In the genomic region with DNA sequence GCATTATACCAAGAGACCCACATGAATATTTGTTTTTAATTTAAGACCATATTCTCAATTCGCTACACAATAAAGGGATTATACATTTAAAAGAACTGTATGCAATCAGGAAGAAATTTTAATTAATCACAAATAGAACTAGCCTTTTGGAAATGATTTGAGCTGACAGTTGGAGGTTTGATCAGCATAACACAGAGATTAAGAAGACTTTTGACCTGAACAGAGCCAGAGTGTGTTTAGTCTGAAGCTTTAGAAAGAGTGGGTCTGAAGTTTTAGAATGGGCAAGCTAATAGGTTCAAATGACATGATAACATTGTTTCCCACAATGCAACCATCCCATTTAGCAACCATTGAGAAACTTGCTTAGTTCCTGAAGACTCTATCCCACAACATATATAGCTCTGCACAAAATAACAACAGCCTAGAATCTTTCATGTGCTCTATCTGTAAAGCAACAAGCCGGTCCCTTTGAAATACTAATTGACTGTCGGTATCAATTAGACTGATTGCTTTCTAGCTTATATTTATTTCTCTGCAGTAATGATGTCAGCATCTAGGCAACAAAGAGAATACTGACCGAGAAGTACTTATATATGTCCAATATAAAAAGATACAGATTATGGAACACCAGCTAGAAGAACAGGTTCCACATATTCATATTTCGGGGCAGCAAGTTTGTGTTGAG, we compare ENCODE assay signal across 27 mouse cellular contexts.
"Had no signal": no experiment of that assay in that cellular context is flagged by ENCODE, and none has a peak within 500 bp of the region (broad histone marks: within the 10 kb centered on the region; RNA-seq: fewer than 3 reads in every experiment).

No protein-coding gene starts in this region.

- DNase-seq: cerebellum, adult 9-10 months; cerebellum, adult 9-11 months; cerebellum, postnatal 10 days; cerebellum, postnatal 14 days; cerebellum, postnatal 25 days; cerebellum, postnatal 36 days; embryo, embryonic 11 days; forebrain, postnatal 0 days; gastrocnemius, adult 2 months; gastrocnemius, postnatal 10 days; gastrocnemius, postnatal 14 days; gastrocnemius, postnatal 25 days; gastrocnemius, postnatal 36 days; heart, adult 11 months; heart, adult 18-20 months; heart, adult 2 months had no signal

- H3K4me2 ChIP-seq: embryonic facial prominence, embryonic 12.5 days; embryonic facial prominence, embryonic 13.5 days; embryonic facial prominence, embryonic 15.5 days; forebrain, embryonic 12.5 days; forebrain, embryonic 13.5 days; forebrain, embryonic 15.5 days had no signal

- H3K9ac ChIP-seq: embryonic facial prominence, embryonic 12.5 days; embryonic facial prominence, embryonic 13.5 days; embryonic facial prominence, embryonic 15.5 days; forebrain, embryonic 12.5 days; forebrain, embryonic 13.5 days; forebrain, embryonic 15.5 days; forebrain, postnatal 0 days had no signal

- ATAC-seq: forebrain, embryonic 13.5 days; forebrain, embryonic 14.5 days; forebrain, embryonic 15.5 days; forebrain, embryonic 16.5 days; forebrain, postnatal 0 days had no signal

- H3K27me3 ChIP-seq: embryonic facial prominence, embryonic 12.5 days; embryonic facial prominence, embryonic 13.5 days; embryonic facial prominence, embryonic 15.5 days; forebrain, embryonic 12.5 days; forebrain, embryonic 13.5 days; forebrain, embryonic 15.5 days had no signal

- H3K4me3 ChIP-seq: embryonic facial prominence, embryonic 10.5 days; embryonic facial prominence, embryonic 12.5 days; embryonic facial prominence, embryonic 13.5 days; embryonic facial prominence, embryonic 15.5 days; erythroblast, embryonic 14.5 days; forebrain, embryonic 10.5 days; forebrain, embryonic 12.5 days; forebrain, embryonic 13.5 days; forebrain, embryonic 15.5 days; gastrocnemius, adult 2 months; heart, adult 2 months had no signal

- H3K4me1 ChIP-seq: embryonic facial prominence, embryonic 10.5 days; embryonic facial prominence, embryonic 12.5 days; embryonic facial prominence, embryonic 13.5 days; embryonic facial prominence, embryonic 15.5 days; forebrain, embryonic 10.5 days; forebrain, embryonic 12.5 days; forebrain, embryonic 13.5 days; forebrain, embryonic 15.5 days had no signal

- H3K9me3 ChIP-seq: embryonic facial prominence, embryonic 10.5 days; embryonic facial prominence, embryonic 12.5 days; embryonic facial prominence, embryonic 13.5 days; embryonic facial prominence, embryonic 15.5 days; forebrain, embryonic 10.5 days; forebrain, embryonic 12.5 days; forebrain, embryonic 13.5 days; forebrain, embryonic 15.5 days had no signal

- H3K36me3 ChIP-seq: embryonic facial prominence, embryonic 10.5 days; embryonic facial prominence, embryonic 12.5 days; embryonic facial prominence, embryonic 13.5 days; embryonic facial prominence, embryonic 15.5 days; forebrain, embryonic 10.5 days; forebrain, embryonic 12.5 days; forebrain, embryonic 15.5 days had no signal

- H3K27ac ChIP-seq: embryonic facial prominence, embryonic 10.5 days; embryonic facial prominence, embryonic 12.5 days; embryonic facial prominence, embryonic 13.5 days; embryonic facial prominence, embryonic 15.5 days; forebrain, embryonic 10.5 days; forebrain, embryonic 12.5 days; forebrain, embryonic 13.5 days; forebrain, embryonic 15.5 days; gastrocnemius, adult 2 months; heart, adult 2 months had no signal
